Mouse (Mus musculus): ENCODE measurements around the gene Otud7b. TPM values are rescaled to one million over a fixed set of nuclear protein-coding genes. Genes with fewer than 3 reads are reported as not detected.

The Otud7b gene
- polyA plus RNA-seq, 1 experiment from 2014 or later: 7.7 TPM

GRCm38 (mm10) chr3:96089882-96090489, 14.3 kb upstream of the Otud7b start:
- H3K27ac ChIP-seq: no peak overlapping the region
- H3K36me3 ChIP-seq (replicated peaks): no peaks in the 10 kb centered on the region
- no peak overlapping the region for H3K9ac ChIP-seq
- H3K27me3 ChIP-seq (replicated peaks): no peaks in the 10 kb centered on the region
- H3K4me1 ChIP-seq: no peaks in the 10 kb centered on the region
- no peak overlapping the region for H3K4me3 ChIP-seq
- 63% methylated on average over 2 of the region's 2 CpGs for WGBS
- no peak for ATAC-seq (replicated peaks)
- no peak overlapping the region for H3K4me2 ChIP-seq
- no peaks in the 10 kb centered on the region for H3K9me3 ChIP-seq

- Histone ChIP-seq H3K9me3 (no peaks in the 10 kb centered on the region), H3K4me2 (no peak overlapping the region), H3K27me3 (replicated peaks) (no peaks in the 10 kb centered on the region), H3K9ac (no peak overlapping the region), H3K4me1 (no peaks in the 10 kb centered on the region), H3K36me3 (replicated peaks) (no peaks in the 10 kb centered on the region), H3K4me3 (no peak overlapping the region), H3K27ac (no peak overlapping the region)
- no peak for ATAC-seq (replicated peaks)
- WGBS: 78% methylated on average over 2 of the region's 2 CpGs
These were observed 13.2 kb upstream of the Otud7b start for GRCm38 (mm10) chr3:96091146-96091545.

GRCm38 (mm10) chr3:96091966-96092365, 12.4 kb upstream of the Otud7b start:
- Histone ChIP-seq H3K4me1 (no peaks in the 10 kb centered on the region), H3K4me2 (no peak overlapping the region), H3K9me3 (no peaks in the 10 kb centered on the region), H3K27me3 (replicated peaks) (no peaks in the 10 kb centered on the region), H3K27ac (no peak overlapping the region), H3K9ac (no peak overlapping the region), H3K36me3 (replicated peaks) (no peaks in the 10 kb centered on the region), H3K4me3 (no peak overlapping the region)
- no peak for ATAC-seq (replicated peaks)
- WGBS: 42% methylated on average over 6 of the region's 6 CpGs

GRCm38 (mm10) chr3:96093509-96093908, 10.8 kb upstream of the Otud7b start:
- Histone ChIP-seq H3K4me1 (no peaks in the 10 kb centered on the region), H3K9me3 (no peaks in the 10 kb centered on the region), H3K27ac (no peak overlapping the region), H3K36me3 (replicated peaks) (no peaks in the 10 kb centered on the region), H3K4me3 (no peak overlapping the region), H3K4me2 (no peak overlapping the region), H3K27me3 (replicated peaks) (no peaks in the 10 kb centered on the region), H3K9ac (no peak overlapping the region)
- WGBS: 73% methylated on average over 13 of the region's 13 CpGs
- no peak for ATAC-seq (replicated peaks)

- Histone ChIP-seq H3K27me3 (replicated peaks) (no peaks in the 10 kb centered on the region), H3K36me3 (replicated peaks) (no peaks in the 10 kb centered on the region), H3K9me3 (no peaks in the 10 kb centered on the region), H3K27ac (no peak overlapping the region), H3K4me1 (no peaks in the 10 kb centered on the region), H3K9ac (no peak overlapping the region), H3K4me2 (no peak overlapping the region), H3K4me3 (no peak overlapping the region)
- WGBS: 84% methylated on average over 13 of the region's 13 CpGs
- no peak for ATAC-seq (replicated peaks)
These were observed 10.1 kb upstream of the Otud7b start for GRCm38 (mm10) chr3:96094203-96094602.

- Histone ChIP-seq H3K9ac (no peak overlapping the region), H3K4me2 (no peak overlapping the region), H3K9me3 (no peaks in the 10 kb centered on the region), H3K27ac (no peak overlapping the region), H3K4me1 (peaks cover 7% of the 10 kb centered on the region), H3K36me3 (replicated peaks) (no peaks in the 10 kb centered on the region), H3K27me3 (replicated peaks) (no peaks in the 10 kb centered on the region), H3K4me3 (no peak overlapping the region)
- 70% methylated on average over 4 of the region's 4 CpGs for WGBS
- no peak for ATAC-seq (replicated peaks)
These were observed 6.2 kb upstream of the Otud7b start for GRCm38 (mm10) chr3:96098168-96098567.

GRCm38 (mm10) chr3:96098616-96099267, 5.6 kb upstream of the Otud7b start:
- 59% methylated on average over 7 of the region's 7 CpGs for WGBS
- H3K27me3 ChIP-seq (replicated peaks): no peaks in the 10 kb centered on the region
- no peak overlapping the region for H3K4me3 ChIP-seq
- H3K36me3 ChIP-seq (replicated peaks): no peaks in the 10 kb centered on the region
- no peak overlapping the region for H3K27ac ChIP-seq
- no peak overlapping the region for H3K9ac ChIP-seq
- no peak overlapping the region for H3K4me2 ChIP-seq
- H3K9me3 ChIP-seq: no peaks in the 10 kb centered on the region
- no peak for ATAC-seq (replicated peaks)
- H3K4me1 ChIP-seq: peaks cover 7% of the 10 kb centered on the region

- Histone ChIP-seq H3K27ac (no peak overlapping the region), H3K4me2 (peak overlapping the region; percentile 37), H3K27me3 (replicated peaks) (no peaks in the 10 kb centered on the region), H3K36me3 (replicated peaks) (no peaks in the 10 kb centered on the region), H3K9ac (peak overlapping the region; percentile 10; the same call in 1 of the 2 replicates), H3K4me3 (peak overlapping the region; percentile 15), H3K4me1 (peaks cover 20% of the 10 kb centered on the region), H3K9me3 (no peaks in the 10 kb centered on the region)
- WGBS: 14% methylated on average over 14 of the region's 14 CpGs
- ATAC-seq (replicated peaks): no peak
These were observed 2.0 kb upstream of the Otud7b start for GRCm38 (mm10) chr3:96102100-96102872.

- Histone ChIP-seq H3K9me3 (no peaks in the 10 kb centered on the region), H3K27ac (peak overlapping the region; percentile 75), H3K4me3 (peak overlapping the region; percentile 74), H3K4me1 (peaks cover 20% of the 10 kb centered on the region), H3K4me2 (peak overlapping the region; percentile 73), H3K9ac (peak overlapping the region; percentile 80), H3K27me3 (replicated peaks) (no peaks in the 10 kb centered on the region), H3K36me3 (replicated peaks) (no peaks in the 10 kb centered on the region)
- WGBS: under 1% methylated on average over 8 of the region's 8 CpGs
- ATAC-seq (replicated peaks): peak; percentile 61
These were observed 446 bp upstream of the Otud7b start for GRCm38 (mm10) chr3:96103901-96104260.

- Histone ChIP-seq H3K9me3 (no peaks in the 10 kb centered on the region), H3K4me1 (peaks cover 20% of the 10 kb centered on the region), H3K36me3 (replicated peaks) (no peaks in the 10 kb centered on the region), H3K4me3 (peak overlapping the region; percentile 74), H3K9ac (peak overlapping the region; percentile 80; the same call in 1 of the 2 replicates), H3K4me2 (peak overlapping the region; percentile 73), H3K27me3 (replicated peaks) (no peaks in the 10 kb centered on the region), H3K27ac (no peak overlapping the region)
- ATAC-seq (replicated peaks): 0 out of 2 replicates have a peak, but pooled peaks have one; percentile 25
- WGBS: 11% methylated on average over 10 of the region's 10 CpGs
These were observed 963 bp downstream of the Otud7b start for GRCm38 (mm10) chr3:96105232-96105747.

GRCm38 (mm10) chr3:96106151-96106550, 1.8 kb downstream of the Otud7b start:
- no peak for ATAC-seq (replicated peaks)
- Histone ChIP-seq H3K27me3 (replicated peaks) (no peaks in the 10 kb centered on the region), H3K4me1 (peaks cover 20% of the 10 kb centered on the region), H3K27ac (no peak overlapping the region), H3K4me2 (no peak overlapping the region), H3K9ac (no peak overlapping the region), H3K4me3 (no peak overlapping the region), H3K36me3 (replicated peaks) (no peaks in the 10 kb centered on the region), H3K9me3 (no peaks in the 10 kb centered on the region)
- 88% methylated on average over 4 of the region's 4 CpGs for WGBS

GRCm38 (mm10) chr3:96108315-96108714, 4.0 kb downstream of the Otud7b start:
- Histone ChIP-seq H3K27ac (no peak overlapping the region), H3K4me1 (peaks cover 14% of the 10 kb centered on the region), H3K4me3 (no peak overlapping the region), H3K9ac (no peak overlapping the region), H3K9me3 (no peaks in the 10 kb centered on the region), H3K4me2 (no peak overlapping the region), H3K36me3 (replicated peaks) (no peaks in the 10 kb centered on the region), H3K27me3 (replicated peaks) (no peaks in the 10 kb centered on the region)
- WGBS: 78% methylated on average over 3 of the region's 3 CpGs
- no peak for ATAC-seq (replicated peaks)

Measured in midbrain, embryonic 15.5 days (tissue).